32 mouse cellular contexts compared by ENCODE assay signal in the genomic region with DNA sequence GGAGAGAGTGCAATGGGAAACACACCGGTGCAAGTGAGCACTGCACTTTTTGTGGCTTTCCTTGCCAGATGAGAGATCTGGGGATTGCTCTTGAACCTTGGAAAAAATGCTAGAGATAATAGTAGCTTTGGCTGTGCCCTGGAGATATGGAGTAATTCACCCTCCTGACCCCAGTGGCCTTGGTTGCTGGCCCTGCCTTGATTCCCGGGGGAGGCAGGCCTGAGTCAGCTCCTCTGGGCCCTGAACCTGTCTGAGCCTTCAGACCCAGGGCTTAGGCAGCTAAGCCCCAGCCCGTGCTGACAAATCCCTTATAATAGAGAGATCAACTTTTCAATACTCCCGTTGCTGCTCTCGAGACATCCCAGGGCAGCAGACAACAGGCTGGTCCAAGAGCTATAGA. TPM values are rescaled to one million over a fixed set of nuclear protein-coding genes. Genes with fewer than 3 reads are reported as not detected.
A peak's percentile ranks its signal among the peaks of the same experiment; 100 is the strongest.
DNase-seq lines count a peak whose midpoint lies in the region; ATAC-seq lines count a peak whose summit lies in the region.
"Had no signal": no experiment of that assay in that cellular context is flagged by ENCODE, and none has a peak within 500 bp of the region (broad histone marks: within the 10 kb centered on the region; RNA-seq: fewer than 3 reads in every experiment).

No protein-coding gene starts in this region.

- no peaks in the 10 kb centered on the region for H3K4me1 ChIP-seq in forebrain, embryonic 16.5 days (replicated peaks; ENCODE audit: control insufficient read depth, insufficient read depth, low read length)
- H3K4me1 ChIP-seq: forebrain, embryonic 13.5 days; heart, embryonic 12.5 days; heart, embryonic 15.5 days had no signal

- H3K36me3 ChIP-seq in forebrain, embryonic 16.5 days (ENCODE audit: control insufficient read depth, insufficient read depth): no peaks in the 10 kb centered on the region
- H3K36me3 ChIP-seq: forebrain, embryonic 10.5 days; heart, embryonic 12.5 days; heart, embryonic 15.5 days had no signal

- WGBS in forebrain, embryonic 16.5 days: 33% methylated on average over 5 of the region's 5 CpGs

- no peak overlapping the region for H3K27ac ChIP-seq in forebrain, embryonic 16.5 days (ENCODE audit: low read length)
- H3K27ac ChIP-seq: forebrain, embryonic 10.5 days; forebrain, embryonic 13.5 days; heart, embryonic 15.5 days; hindbrain, embryonic 14.5 days; hindbrain, postnatal 0 days had no signal

- no peak overlapping the region for H3K4me2 ChIP-seq in forebrain, embryonic 16.5 days (ENCODE audit: low read length)
- H3K4me2 ChIP-seq: forebrain, embryonic 13.5 days; heart, embryonic 12.5 days; heart, embryonic 15.5 days; hindbrain, embryonic 14.5 days had no signal

- H3K27me3 ChIP-seq in forebrain, embryonic 16.5 days (replicated peaks; ENCODE audit: control insufficient read depth, insufficient read depth, low read length): no peaks in the 10 kb centered on the region
- H3K27me3 ChIP-seq: forebrain, embryonic 13.5 days had no signal

- no peak for ATAC-seq in forebrain, embryonic 16.5 days
- ATAC-seq: activated CD4-positive, CD25-positive, alpha-beta regulatory T cell, adult 4 months; forebrain, embryonic 13.5 days; forebrain, postnatal 0 days; hindbrain, postnatal 0 days; inflammation-experienced regulatory T-cells, adult 6 months; intestine, embryonic 16.5 days had no signal

- no peak overlapping the region for H3K9ac ChIP-seq in forebrain, embryonic 16.5 days (replicated peaks; ENCODE audit: low read depth, low read length)
- H3K9ac ChIP-seq: forebrain, embryonic 13.5 days; forebrain, postnatal 0 days; heart, embryonic 12.5 days; heart, embryonic 15.5 days; hindbrain, embryonic 14.5 days had no signal

- no peak overlapping the region for H3K4me3 ChIP-seq in forebrain, embryonic 16.5 days (replicated peaks; ENCODE audit: low read length)
- H3K4me3 ChIP-seq: forebrain, embryonic 10.5 days; forebrain, embryonic 13.5 days; heart, embryonic 12.5 days; heart, embryonic 15.5 days had no signal

- no peaks in the 10 kb centered on the region for H3K9me3 ChIP-seq in forebrain, embryonic 16.5 days (ENCODE audit: control insufficient read depth, low read length)
- H3K9me3 ChIP-seq: forebrain, embryonic 10.5 days; forebrain, embryonic 13.5 days; heart, embryonic 12.5 days; heart, embryonic 15.5 days had no signal

- DNase-seq in adrenal gland, adult (ENCODE audit: inconsistent age in 2 of 2, low spot score in 1 of 2): peak; percentile 54 to 88
- no peak for DNase-seq in adrenal gland, postnatal 4 days (ENCODE audit: low spot score in 2 of 2)
- DNase-seq in adrenal gland, adult 2 months: peak; percentile 78
- peak; percentile 63 for DNase-seq in adrenal gland, postnatal 14 days
- DNase-seq in yolk sac, embryonic 10.5 days (ENCODE audit: low spot score): peak; percentile 53
- DNase-seq in cerebellum, postnatal 36 days: no peak
- DNase-seq: cerebellum, adult 11 months; cerebellum, adult 2 months; cerebellum, postnatal 10 days; forebrain, postnatal 0 days; gastrocnemius, postnatal 25 days; heart, adult 18-20 months; heart, postnatal 14 days; heart, postnatal 4 days had no signal

RNA-seq across cellular contexts. Expression of a gene that starts 36.9 kb away (rescaled TPM):
- total RNA-seq in adrenal gland, postnatal 4 days (2021): not detected
- total RNA-seq in adrenal gland, adult 2 months (2021): not detected
- not detected in 2 replicates for polyA plus RNA-seq in adrenal gland, adult 2 months (2012; rRNA removed)
- total RNA-seq in adrenal gland, postnatal 14 days (2021): not detected in 2 replicates
- not detected in 2 replicates for polyA plus RNA-seq in forebrain, embryonic 16.5 days (2015; fragmentation: Nextera tagmentation; extraction: Ambion mirVana)
- total RNA-seq: adrenal gland, adult 18-20 months; ES-E14; forebrain, postnatal 0 days; gastrocnemius, adult 8-10 months; gastrocnemius, postnatal 25 days; heart, adult 18-20 months; heart, postnatal 14 days; heart, postnatal 4 days; hindbrain, postnatal 0 days had no signal
- polyA plus RNA-seq: activated CD4-positive, CD25-positive, alpha-beta regulatory T cell, adult 4 months; cerebellum, adult 2 months; embryonic facial prominence, embryonic 11.5 days; embryonic facial prominence, embryonic 14.5 days; forebrain, embryonic 10.5 days; forebrain, embryonic 13.5 days; forebrain, postnatal 0 days; frontal cortex, adult 2 months; gonadal fat pad, adult 2 months; heart, embryonic 12.5 days; heart, embryonic 15.5 days; hindbrain, embryonic 11.5 days; hindbrain, embryonic 14.5 days; hindbrain, postnatal 0 days; inflammation-experienced regulatory T-cells, adult 6 months; intestine, embryonic 16.5 days had no signal

RNA-seq across cellular contexts. Expression of a gene that starts 50.2 kb away (rescaled TPM):
- 1 to 10 TPM; 4.0 to 5.1 TPM for total RNA-seq in adrenal gland, postnatal 4 days (2021)
- total RNA-seq in adrenal gland, adult 2 months (2021): 1 to 10 TPM; 1.2 to 2.8 TPM
- polyA plus RNA-seq in adrenal gland, adult 2 months (2012; rRNA removed): 5.7 and 6.3 TPM in 2 replicates
- 1.6 and 1.9 TPM in 2 replicates for total RNA-seq in adrenal gland, postnatal 14 days (2021)
- 0.15 TPM in 2 replicates for polyA plus RNA-seq in forebrain, embryonic 16.5 days (2015; fragmentation: Nextera tagmentation; extraction: Ambion mirVana)
- polyA plus RNA-seq: heart, embryonic 12.5 days; heart, embryonic 15.5 days; hindbrain, embryonic 14.5 days had no signal

Comparison
In these comparisons a context has a peak if more than half of its experiments do, and no peak if none do; other contexts are left out.
1. DNase-seq: peak in adrenal gland, adult (2 of 2), adrenal gland, adult 2 months (single experiment), adrenal gland, postnatal 14 days (single experiment) and yolk sac, embryonic 10.5 days (single experiment); none in adrenal gland, postnatal 4 days (0 of 2) and cerebellum, postnatal 36 days (0 of 2).